Mouse (Mus musculus) frontal cortex, postnatal 14 days (tissue): ENCODE data around the gene Chrna7.
A peak's percentile ranks its signal among the peaks of the same experiment; 100 is the strongest.

Experiments used
- DNase-seq, 2 experiments: peaks; one replicate each; pipeline ENCODE4 v3.0.0; 2022; ENCODE audit warnings: low spot score in 2 of 2

Gene Chrna7

DNA sequence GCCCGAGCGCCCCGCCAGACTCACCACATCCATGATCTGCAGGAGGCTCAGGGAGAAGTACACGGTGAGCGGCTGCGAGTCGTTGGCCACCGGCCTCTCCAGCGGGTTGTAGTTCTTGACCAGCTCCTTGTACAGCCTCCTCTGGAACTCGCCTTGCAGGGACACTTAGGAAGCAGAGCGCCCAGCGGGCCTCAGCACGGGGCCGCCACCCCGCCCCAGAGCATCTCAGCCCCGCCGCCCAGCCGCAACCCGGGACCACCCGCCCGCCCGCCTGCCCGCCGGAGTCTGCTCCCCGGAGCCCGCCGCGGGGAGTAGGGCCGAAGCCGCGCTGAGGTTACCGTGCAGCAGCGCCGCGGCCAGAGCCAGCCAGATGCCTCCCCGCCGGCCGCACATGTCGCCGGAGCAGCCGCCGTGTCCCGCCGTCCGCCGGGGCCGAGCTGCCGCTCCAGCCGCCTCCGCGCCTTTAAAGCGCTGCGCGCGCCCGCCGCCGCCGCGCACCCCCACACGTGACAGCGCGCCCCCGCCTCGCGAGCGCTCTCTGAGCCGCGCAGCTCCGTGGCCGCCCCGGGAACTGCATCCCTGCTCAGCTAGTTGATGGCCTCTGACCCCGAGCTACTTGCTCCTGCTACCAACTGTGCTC, at the start of gene Chrna7:
Gene Chrna7 (minus strand): TSS at position 486 of the 640 bp plus-strand sequence.
- peak; percentile 47 to 78 for DNase-seq

DNA sequence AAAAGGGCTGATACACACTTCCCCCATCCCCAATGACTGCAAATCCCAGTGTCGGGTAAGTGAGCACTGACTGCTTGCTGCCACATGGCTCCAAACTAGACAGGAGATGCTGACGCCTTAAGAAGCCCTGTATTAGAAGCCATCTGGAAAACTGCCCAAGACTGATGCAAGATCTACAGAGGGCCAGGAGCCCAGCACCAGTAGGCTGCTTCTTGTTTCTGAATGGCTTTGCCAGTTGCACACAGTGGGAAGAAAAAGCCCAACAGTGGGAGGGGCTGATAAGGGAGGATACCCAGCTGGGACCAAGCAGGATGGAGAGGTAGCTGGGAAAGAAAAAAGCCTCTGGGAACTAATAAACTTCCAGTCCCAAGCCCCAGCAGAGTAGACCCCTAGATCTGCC, 37.0 kb upstream of the Chrna7 start:
- no peak for DNase-seq

DNA sequence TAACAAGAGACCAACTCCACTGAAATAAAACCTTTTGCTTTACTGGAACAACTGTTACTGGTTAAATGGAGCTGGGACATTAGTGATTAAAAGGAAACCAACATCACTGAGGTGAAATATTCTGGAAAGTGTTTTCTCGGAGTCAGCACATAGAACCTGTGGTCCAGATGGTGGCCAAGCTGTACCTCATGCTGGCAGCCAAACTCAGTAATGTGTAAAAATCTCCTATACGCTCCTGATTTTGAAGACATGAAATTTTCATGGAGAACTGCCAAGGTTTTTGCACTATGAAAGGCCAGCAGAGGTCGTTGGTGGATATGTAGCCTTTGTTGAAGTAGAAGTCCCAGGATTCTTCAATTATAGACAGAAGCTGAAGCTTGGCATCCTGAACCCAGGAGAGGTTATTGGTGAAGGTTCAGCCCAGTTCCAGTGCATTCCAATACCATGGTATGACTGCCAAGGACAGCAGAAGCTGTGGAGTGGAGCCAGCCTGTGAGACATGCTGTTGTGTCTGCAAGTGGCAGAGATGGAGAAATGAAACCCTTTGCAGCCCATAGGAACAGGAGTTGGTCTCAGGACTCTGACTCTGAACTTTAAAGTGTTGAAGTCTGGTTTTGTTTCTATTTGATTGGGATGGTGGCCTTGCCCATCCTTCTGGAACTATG, 25.6 kb upstream of the Chrna7 start:
- DNase-seq: no peak

DNA sequence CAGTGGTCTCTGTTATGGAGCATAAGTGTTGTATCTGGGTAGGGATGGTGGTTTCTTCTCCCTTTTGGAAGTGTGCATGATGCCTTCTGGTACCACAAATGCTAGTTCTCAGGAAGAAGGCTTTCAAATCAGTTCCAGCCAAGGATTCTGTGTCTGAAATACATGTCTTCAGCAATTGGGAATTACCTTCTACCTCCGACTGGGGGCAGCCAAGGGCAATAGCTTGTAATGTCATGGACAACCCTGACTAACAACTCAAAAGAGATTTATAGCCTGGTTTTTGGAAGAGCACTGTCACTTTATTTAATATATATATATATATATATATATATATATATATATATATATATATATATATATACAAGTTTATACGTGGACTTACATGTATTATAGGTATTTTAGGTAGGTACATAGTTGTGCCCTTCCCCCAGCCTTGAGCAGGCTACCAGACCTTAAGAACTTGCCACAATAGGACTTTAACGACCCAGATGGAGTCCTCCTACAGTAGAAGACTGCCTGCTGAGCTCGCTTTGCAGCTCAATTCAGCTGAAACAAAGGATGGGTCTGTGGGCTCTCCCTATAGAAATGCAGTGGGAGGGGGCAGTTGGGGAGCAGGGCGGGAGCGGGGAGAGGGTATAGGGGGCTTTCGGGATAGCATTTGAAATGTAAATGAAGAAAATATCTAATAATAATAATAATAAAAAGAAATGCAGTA, 12.9 kb upstream of the Chrna7 start:
- DNase-seq: no peak

DNA sequence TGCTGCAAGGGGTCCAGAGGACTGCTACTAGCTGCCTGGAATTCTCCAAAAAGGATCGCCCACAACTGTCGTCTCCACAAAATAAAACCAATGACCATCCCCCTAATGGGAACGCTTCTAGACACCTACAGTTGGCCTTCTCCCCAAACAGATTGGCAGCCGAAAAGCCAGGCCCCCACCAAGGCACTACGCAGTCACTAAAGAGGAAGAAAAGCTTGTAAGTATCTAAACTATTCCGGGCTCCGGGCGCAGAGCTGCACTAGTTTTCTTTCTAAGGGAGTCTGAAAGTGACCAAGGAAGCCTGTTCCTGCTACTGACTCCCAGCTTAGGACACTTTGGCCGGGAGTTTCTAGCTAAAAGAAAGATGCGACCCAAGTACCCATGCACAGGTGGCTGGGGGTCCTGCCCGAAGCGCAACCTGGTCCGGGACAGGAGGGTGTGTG, 707 bp downstream of the Chrna7 start:
- peak in 1 of 2 experiments; percentile 6 for DNase-seq

DNA sequence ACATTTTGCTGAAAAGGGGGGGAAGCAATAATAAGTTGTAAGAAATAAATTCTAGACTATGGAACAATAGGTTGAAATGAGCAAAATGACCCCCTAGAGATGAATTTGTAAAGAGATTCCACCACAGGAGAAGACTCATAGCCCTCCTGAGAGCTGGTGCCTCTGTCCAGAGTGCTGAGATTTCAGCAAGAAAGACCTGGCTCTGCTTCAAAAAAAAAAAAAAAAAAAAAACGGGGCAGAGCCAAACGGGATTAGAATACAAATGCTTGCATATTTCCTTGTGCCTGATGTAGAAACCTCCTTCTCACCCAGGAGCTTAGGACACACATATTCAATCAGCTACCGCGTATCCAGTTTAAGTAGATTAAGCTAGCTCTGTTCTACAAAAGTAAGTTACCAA, 2.9 kb downstream of the Chrna7 start:
- DNase-seq: no peak

DNA sequence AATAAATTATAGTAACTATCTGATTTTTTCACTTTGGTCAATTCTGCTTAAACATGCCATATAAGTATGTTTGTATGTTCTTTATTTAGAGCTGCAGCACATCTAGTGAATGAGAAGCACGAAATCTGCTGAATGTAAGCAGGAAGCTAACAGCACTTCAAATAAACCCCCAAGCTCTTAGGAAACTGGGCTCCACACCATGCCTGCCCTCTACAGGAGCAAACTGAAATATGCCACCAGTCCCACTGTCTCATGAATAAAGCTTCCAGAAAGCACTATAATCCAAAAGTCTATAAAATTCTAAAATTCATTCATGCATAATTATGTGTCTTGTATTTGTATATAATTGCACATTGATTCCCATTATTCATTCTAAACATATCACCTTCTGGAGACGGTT, 5.2 kb downstream of the Chrna7 start:
- DNase-seq: no peak

DNA sequence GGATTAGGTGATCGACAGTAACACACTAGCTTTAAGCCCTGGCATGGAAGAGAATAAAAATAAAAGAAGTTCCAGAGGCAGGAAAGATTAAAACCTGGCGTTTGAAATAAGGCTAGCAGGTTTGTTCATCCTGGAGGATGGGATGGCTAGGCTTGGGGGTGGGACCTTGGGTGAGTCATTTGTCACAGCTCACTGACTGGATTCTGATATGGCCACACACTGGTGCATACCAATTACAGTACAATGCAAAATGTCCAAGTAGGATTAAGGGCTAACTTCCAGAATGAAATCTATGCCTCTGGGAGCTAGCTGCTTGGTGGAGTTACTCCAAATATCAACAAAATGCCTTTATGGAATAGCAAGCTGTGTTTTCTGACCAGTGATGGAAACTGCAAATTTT, 16.8 kb downstream of the Chrna7 start:
- no peak for DNase-seq

DNA sequence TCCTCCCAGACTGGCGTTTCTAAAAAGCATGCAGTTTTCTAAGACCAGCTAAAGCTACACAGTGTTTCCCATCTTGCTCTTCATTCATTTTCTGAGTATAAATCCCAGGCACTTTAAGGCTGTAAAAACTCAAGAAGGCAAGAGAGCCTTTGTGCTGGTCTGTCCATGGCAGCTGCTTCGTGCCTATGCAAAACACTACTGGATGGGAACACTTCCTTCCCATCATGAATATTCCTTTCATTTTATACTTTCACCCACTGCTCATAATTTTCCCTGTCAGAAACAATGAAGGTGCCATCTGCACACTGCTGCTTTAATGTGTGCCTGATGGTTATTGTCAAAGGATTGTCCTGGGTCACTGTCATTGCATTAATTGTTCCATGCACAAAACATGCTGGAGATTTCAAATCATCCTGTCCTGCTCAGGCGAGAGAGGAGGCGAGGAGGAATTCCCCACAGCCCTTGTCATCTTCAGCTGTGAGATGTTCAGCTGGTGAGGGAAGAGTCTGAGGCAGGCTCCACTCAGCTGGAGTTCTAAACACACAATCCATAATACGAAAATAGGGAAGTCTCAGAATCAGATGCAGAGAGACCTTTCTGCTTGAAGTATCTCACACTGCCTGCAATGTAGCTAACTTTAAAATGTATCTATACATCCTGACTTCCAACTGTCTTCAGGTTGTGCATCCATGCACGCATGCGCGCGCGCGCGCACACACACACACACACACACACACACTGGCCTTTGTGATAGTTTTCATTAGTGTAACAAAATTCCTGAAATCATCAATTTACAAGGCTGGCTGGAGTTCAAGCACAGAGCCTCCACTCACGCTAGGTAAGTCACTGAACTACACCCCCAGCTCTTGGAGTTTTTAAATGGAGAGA, 22.5 kb downstream of the Chrna7 start:
- no peak for DNase-seq

DNA sequence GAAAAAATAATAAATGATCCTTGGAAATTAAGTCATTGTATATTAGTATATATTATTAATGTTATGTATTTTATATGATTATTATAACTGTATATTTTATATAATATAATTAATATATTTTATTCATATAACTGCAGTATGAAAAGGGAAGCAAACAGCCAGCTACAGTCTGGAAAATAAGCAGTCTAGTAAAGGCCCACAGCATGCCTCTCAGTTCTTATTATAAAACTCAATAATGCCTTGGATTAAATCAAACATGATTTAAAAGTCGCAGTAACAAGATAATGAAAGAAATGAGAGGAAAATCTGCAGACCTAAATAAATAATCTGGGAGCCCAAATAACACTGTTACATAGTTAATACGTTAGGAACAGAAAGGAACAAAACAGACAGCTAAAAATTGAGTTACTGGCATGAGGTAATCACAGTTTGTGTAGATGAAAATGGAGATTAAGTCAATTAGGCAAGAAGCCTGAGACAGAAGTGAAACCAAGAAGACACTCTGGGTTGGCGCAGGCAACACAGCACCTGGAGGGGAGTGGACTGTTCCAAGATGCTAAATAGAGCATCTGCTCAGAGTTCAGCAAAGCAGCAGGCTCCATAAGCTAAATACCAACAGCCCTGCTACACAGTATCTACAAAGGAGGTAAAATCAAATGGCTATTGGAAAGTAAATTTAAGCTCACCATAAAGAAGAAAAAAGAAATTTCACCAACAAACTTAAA, 42.1 kb downstream of the Chrna7 start:
- DNase-seq: no peak

DNA sequence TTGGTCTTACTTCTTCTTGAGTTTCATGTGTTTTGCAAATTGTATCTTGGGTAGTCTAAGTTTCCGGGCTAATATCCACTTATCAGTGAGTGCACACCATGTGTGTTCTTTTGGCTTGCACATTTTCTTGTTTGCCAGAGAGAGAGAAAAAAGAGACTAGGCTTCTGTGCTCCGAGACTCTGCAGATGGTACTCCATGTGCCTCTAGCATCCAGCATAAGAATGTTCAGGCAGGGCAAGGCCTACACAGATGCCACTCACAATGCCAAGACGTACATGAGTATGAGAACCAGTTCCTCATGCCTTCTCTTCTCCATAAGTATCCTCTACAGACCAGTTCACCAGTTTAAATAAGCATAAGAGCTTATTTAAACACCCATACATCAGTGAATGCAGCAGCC, 47.8 kb downstream of the Chrna7 start:
- DNase-seq: no peak

DNA sequence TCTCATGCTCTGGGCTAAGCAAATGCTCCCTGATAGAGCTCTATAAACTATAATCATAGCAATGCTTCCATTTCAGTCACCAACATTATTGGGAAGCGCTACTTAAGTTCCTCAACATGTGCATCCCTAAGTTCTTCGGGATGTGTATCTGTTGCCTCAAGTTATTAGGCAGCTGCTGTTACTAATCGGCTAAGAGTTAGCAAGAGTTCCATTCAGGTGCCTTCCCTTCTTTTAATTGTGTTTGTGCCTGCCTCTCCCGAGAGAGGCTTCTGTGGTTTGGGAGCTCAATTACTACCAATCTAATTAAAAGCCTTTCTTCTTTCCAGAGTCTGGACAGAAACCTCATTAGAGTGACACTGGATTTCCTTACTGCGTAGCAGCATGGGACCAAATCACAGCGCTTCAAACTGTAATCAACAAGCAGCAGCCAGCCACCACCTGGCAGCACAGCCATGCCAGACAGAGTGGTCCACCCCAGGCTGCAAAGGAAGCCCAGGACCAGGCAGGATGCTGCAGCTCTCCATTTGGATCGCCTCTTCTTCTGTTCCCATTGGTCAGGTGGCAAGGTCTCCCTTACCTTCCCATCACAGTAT, 50.0 kb downstream of the Chrna7 start:
- no peak for DNase-seq

DNA sequence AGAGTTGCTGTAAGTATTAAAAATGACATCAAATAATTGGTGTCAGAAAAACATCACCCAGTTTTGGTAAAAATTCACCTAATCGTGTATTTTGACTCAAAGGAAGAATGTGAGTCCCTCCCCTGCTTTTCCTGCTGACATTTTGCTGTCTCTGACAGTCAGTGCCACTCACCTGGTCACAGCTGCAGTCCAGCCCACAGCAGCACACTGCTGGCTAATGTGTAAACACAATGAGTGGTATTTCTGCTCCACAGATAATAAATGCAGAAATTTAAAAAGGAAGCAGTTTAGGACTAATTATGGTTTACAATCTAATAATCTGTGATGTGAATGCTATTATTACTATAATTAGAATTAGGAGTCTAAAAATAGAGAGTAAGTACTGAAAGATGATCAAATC, 59.1 kb downstream of the Chrna7 start:
- DNase-seq: no peak

DNA sequence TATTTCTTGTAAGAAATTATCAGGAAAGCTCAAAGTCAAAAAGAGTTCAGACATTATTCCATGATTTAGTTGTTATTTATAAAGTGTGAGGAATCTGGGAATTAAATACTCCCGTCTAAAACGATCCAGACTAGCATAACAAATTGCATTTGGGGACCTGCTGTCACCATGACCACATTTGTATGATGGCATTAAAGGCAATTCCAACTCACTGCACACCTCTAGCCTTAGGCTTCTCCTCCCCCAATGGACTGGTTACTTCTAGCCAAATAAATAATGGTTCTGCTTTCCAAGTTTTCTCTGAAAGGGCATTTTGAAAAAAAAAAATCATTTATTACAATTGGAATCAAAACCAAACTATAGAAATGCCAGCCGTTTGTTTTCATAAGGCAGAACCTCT, 63.6 kb downstream of the Chrna7 start:
- DNase-seq: no peak

DNA sequence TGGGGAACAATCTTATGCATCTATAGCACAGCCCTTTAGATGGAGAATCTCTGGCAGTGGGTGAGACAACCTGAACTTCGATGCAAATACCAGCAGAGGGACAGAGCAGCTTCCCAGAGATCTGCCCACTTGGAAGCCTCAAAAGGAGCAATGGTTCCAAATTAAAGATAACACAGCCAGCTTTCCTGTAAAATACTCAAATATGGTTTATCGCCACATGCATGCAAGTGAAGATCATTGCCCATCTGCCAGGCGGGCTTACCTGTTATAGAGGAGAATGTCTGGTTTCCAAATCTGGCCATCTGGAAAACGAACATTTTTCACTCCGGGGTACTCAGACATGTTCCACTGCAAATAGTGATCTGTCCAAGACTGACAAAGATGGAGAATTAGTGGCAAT, 64.0 kb downstream of the Chrna7 start:
- no peak for DNase-seq

DNA sequence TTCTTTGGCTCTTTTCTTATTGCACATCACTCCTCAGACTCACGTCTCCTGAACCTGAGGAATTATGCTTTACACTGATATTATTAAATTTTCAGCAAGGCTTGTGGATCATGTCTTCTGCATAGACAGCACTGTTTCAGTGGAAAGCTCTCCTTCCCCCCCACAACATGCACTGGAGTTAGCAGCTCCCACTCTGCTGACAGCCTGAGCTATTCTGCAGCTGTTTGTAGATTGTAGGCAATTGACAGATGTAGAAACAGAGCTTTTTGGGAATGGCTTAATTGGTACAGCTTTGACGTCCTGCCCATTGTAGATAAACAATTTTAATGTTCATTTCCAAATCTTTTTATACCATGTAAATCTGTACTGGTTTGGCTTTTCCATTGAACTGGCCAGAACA, 89.8 kb downstream of the Chrna7 start:
- DNase-seq: no peak

DNA sequence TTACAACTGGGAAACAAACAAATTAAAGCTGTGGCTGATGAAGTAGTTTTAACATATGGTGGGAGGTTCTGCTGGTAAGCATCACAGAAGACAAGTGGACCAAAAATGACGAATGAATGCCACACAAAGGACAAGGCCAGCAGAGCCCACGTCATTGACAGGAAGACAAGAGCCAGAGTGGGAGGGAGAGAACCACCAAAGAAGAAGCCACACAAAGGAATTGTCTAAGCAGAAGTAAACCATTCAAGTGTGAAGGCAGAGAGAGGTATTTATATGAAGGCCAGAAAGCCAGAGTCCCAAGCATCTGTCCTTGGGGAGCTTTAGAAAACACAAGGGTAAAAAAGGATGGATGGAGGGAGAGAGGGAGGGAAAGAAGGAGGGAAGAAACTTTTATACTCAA, 98.7 kb downstream of the Chrna7 start:
- no peak for DNase-seq

DNA sequence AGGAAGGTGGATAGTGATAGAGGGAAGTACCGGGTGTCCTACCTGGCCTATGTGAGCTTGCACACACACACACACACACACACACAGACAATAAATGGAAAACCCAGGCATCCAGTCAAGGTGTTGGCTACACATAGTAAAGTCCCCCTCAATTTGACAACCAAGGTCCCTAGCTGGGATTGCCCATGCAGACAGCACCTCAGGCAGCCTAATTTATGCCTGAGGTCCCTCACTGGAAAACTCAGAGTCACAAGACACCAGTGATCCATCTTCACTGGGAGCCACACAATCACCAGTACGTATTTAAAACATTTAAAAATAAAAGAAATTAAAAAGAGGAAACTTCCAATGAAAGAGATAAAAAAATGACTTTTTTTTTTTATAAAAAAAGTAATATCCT, 99.1 kb downstream of the Chrna7 start:
- no peak for DNase-seq

DNA sequence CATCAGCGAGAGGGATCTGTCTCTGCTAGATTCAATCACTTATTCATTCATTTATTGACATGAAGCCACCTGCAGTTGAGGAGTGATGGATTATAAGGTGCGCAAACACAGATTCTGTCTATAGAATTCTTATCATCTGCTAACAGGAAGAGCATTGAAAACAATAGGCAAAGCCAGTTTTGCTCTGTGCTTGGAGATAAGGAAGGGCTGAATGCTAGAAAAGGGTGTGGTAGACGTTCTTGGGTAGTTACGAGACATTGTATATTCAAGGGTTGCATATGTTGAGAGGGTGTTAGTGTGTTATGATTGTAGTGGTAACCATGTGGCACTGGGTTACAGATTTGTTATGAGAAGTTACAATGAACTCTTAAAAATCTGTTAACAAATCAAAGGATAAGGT, 103.0 kb downstream of the Chrna7 start:
- no peak for DNase-seq

DNA sequence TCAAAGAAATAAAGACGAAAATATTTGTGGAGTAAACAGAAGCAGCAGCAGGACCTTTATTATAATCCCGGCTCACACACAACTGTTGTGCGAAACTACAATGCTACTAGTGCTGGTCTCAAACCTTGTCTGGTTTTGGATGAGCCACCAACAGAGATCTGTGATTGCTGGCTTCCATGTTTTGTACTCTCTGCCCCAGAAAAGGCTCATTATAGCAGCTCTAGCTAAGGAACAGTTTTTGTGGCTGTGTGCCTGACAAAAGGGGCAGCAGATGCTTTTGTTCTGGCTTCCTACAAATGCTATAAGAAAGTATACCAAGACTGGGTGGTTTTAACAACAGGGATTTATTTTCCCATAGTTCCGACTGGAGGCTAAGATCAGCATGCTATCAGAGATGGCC, 126.4 kb downstream of the Chrna7 start:
- DNase-seq: no peak

DNA sequence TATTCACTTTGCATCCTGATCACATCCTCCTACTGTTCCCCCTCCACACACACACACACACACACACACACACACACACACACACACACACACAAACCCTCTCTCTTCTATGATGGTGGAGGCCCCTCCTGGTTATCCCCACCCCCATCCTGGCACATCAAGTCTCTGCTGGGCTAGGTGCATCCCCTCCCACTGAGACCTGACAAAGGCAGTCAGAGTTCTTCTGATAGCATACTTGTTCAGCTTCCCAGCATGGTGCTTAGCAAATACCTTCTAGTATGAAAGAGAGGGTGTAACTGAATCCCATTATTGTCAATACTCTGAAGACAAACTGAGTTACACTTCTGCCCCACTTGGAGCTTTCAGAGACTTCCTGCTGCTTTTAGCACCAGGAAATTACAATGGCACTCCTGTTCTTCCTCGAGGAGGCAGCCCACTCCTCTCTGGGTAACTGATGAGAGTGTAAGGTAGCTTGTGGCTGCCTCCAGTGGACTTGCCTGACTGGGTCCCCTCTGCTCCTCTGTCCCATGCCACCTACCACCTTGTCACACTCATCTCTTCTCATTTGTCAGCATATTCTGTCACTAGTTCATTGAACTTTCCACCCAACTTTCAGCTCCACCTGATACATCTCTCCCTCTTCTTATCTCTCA, 127.9 kb downstream of the Chrna7 start:
- DNase-seq: no peak
